Mouse (Mus musculus) G1E (cell line): ENCODE data around the gene Gm3776.

Source experiments
- CTCF ChIP-seq: IDR thresholded peaks from 2 replicates; pipeline ENCODE4 v1.5.1; 2012; ENCODE audit warnings: low read depth, low read length, inconsistent platforms, mixed read lengths
- GATA1 ChIP-seq: IDR thresholded peaks from 2 replicates; pipeline ENCODE4 v1.6.1; 2012; ENCODE audit warnings: borderline replicate concordance, low read length, inconsistent platforms, mixed read lengths
- GATA2 ChIP-seq: IDR thresholded peaks from 2 replicates; pipeline ENCODE4 v1.6.1; 2012; ENCODE audit warnings: low read depth, low read length, inconsistent platforms, borderline replicate concordance
- POLR2AphosphoS5 ChIP-seq: IDR thresholded peaks from 2 replicates; pipeline ENCODE4 v1.6.1; 2012; ENCODE audit warnings: low read depth, low read length, inconsistent platforms; ENCODE audit not compliant: insufficient replicate concordance
- TAL1 ChIP-seq: conservative IDR thresholded peaks from 2 replicates; pipeline ENCODE4 v1.6.1; 2012; ENCODE audit warnings: low read depth, low read length, inconsistent platforms, mixed read lengths

GRCm38 (mm10) chr9:78224418-78224817 lies 32.5 kb upstream of the Gm3776 start:
- TF ChIP-seq CTCF (no peak), GATA1 (no peak), POLR2AphosphoS5 (no peak), TAL1 (no peak), GATA2 (no peak)
